Mouse (Mus musculus) heart, embryonic 14.5 days (tissue): ENCODE results near the gene Ppp6r2. TPM values are rescaled to one million over a fixed set of nuclear protein-coding genes. Genes with fewer than 3 reads are reported as not detected.

Experiments
- ATAC-seq: fragments of 200-750 bp; cut with Nextera tagmentation; 2 replicates; pipeline ENCODE4 v1.8.0; 2017; ENCODE audit warnings: low read depth, moderate TSS enrichment; ENCODE audit not compliant: insufficient number of reproducible peaks, insufficient read depth, low FRiP score
- H3K27ac ChIP-seq, 2 experiments: fragments of 200-500 bp in 1 of 2; fragments of 300-500 bp in 1 of 2; sonication (generic) in 1 of 2; replicated peaks in 1 of 2; 2 replicates each; pipeline ENCODE4 v1.5.1; 2012 to 2014; ENCODE audit warnings: low read depth in 2 of 2, low read length in 2 of 2, control low read depth in 1 of 2, mild to moderate bottlenecking in 1 of 2, mixed read lengths in 1 of 2; ENCODE audit not compliant: control insufficient read depth in 1 of 2, insufficient read depth in 1 of 2
- H3K27me3 ChIP-seq: fragments of 300-500 bp; sonication (generic); 2 replicates; pipeline ENCODE4 v1.6.1; 2014; ENCODE audit warnings: mild to moderate bottlenecking, low read length, control low read depth; ENCODE audit not compliant: control insufficient read depth, insufficient read depth
- H3K36me3 ChIP-seq: fragments of 300-500 bp; sonication (generic); 2 replicates; pipeline ENCODE4 v1.6.1; 2014; ENCODE audit warnings: mild to moderate bottlenecking, control low read depth, low read length, mixed read lengths; ENCODE audit not compliant: control insufficient read depth, insufficient read depth
- H3K4me1 ChIP-seq, 2 experiments: fragments of 200-500 bp in 1 of 2; fragments of 300-500 bp in 1 of 2; sonication (generic) in 1 of 2; 2 replicates each; pipeline ENCODE4 v1.6.1; 2012 to 2014; ENCODE audit warnings: low read length in 2 of 2, control low read depth in 1 of 2, mixed read lengths in 1 of 2; ENCODE audit not compliant: control insufficient read depth in 2 of 2, insufficient read depth in 2 of 2
- H3K4me2 ChIP-seq: fragments of 300-500 bp; sonication (generic); 2 replicates; pipeline ENCODE4 v1.6.1; 2014; ENCODE audit warnings: mild to moderate bottlenecking, low read length
- H3K4me3 ChIP-seq, 2 experiments: fragments of 200-500 bp in 1 of 2; fragments of 300-500 bp in 1 of 2; sonication (generic) in 1 of 2; 2 replicates each; pipeline ENCODE4 v1.5.1; 2012 to 2014; ENCODE audit warnings: low read length in 2 of 2, mild to moderate bottlenecking in 2 of 2, control low read depth in 1 of 2, low read depth in 1 of 2, moderate library complexity in 1 of 2; ENCODE audit not compliant: control insufficient read depth in 1 of 2, insufficient read depth in 1 of 2
- H3K9ac ChIP-seq: fragments of 300-500 bp; sonication (generic); 2 replicates; pipeline ENCODE4 v1.6.1; 2014; ENCODE audit warnings: mild to moderate bottlenecking, low read length
- H3K9me3 ChIP-seq: fragments of 300-500 bp; sonication (generic); 2 replicates; pipeline ENCODE4 v1.6.1; 2016; ENCODE audit warnings: low read length, control low read depth; ENCODE audit not compliant: control insufficient read depth
- WGBS: fragments of 180-500 bp; shearing (Covaris S2); extraction: QIAGEN DNeasy Blood & Tissue Kit; methylation state at CpG from one replicate; pipeline ENCODE4 v1.1.7; 2014; 5-methylcytosine and 5-hydroxymethylcytosine counted together
- polyA plus RNA-seq: library from polyadenylated mRNA; unstranded; fragments of >200 nt; fragmentation: Nextera tagmentation; extraction: Ambion mirVana; gene quantifications from 2 replicates; pipeline ENCODE4 v1.2.1, GENCODE M21; 2014

Gene Ppp6r2
- polyA plus RNA-seq, 1 experiment from 2014 or later, result 22.9 TPM

GRCm38 (mm10) chr15:89288227-89288767 is 76.9 kb downstream of the Ppp6r2 start:
- H3K36me3 ChIP-seq, result peaks cover 83% of the 10 kb centered on the region
- no peaks in the 10 kb centered on the region for H3K9me3 ChIP-seq
- no peak overlapping the region for H3K4me3 ChIP-seq
- H3K27me3 ChIP-seq, result no peaks in the 10 kb centered on the region
- H3K4me2 ChIP-seq, result no peak overlapping the region
- 87% methylated on average over 23 of the region's 23 CpGs for WGBS
- H3K9ac ChIP-seq, result no peak overlapping the region
- H3K27ac ChIP-seq, result no peak overlapping the region; a peak in 1 of 4 replicates
- peaks cover 0 to 2% of the 10 kb centered on the region in 2 experiments; a peak in 1 of 4 replicates for H3K4me1 ChIP-seq
- ATAC-seq, result no peak

- ATAC-seq, result no peak
- 92% methylated on average over 11 of the region's 11 CpGs for WGBS
- H3K4me2 ChIP-seq, result no peak overlapping the region
- H3K9ac ChIP-seq, result no peak overlapping the region
- H3K9me3 ChIP-seq, result no peaks in the 10 kb centered on the region
- 0 out of 4 replicates have a peak, but pooled peaks cover 0 to 2% of the 10 kb centered on the region in 2 experiments for H3K4me1 ChIP-seq
- no peak overlapping the region for H3K27ac ChIP-seq
- peaks cover 83% of the 10 kb centered on the region for H3K36me3 ChIP-seq
- H3K27me3 ChIP-seq, result no peaks in the 10 kb centered on the region
- no peak overlapping the region for H3K4me3 ChIP-seq
Measured at GRCm38 (mm10) chr15:89289455-89289854, 78.1 kb downstream of the Ppp6r2 start.

- no peak for ATAC-seq
- Histone ChIP-seq H3K4me2 (no peak overlapping the region), H3K27me3 (no peaks in the 10 kb centered on the region), H3K27ac (no peak overlapping the region), H3K9ac (no peak overlapping the region), H3K4me1 (peaks cover 3 to 4% of the 10 kb centered on the region in 2 experiments; a peak in 1 of 4 replicates), H3K36me3 (peaks cover 97% of the 10 kb centered on the region), H3K9me3 (no peaks in the 10 kb centered on the region), H3K4me3 (no peak overlapping the region)
- WGBS, result 74% methylated on average over 3 of the region's 3 CpGs
Measured at GRCm38 (mm10) chr15:89291521-89291920, 80.2 kb downstream of the Ppp6r2 start.

- H3K9ac ChIP-seq, result no peak overlapping the region
- ATAC-seq, result no peak
- no peak overlapping the region for H3K4me2 ChIP-seq
- WGBS, result 63% methylated on average over 2 of the region's 2 CpGs
- peaks cover 2 to 6% of the 10 kb centered on the region in 2 experiments; a peak in 2 of 4 replicates for H3K4me1 ChIP-seq
- H3K9me3 ChIP-seq, result no peaks in the 10 kb centered on the region
- no peaks in the 10 kb centered on the region for H3K27me3 ChIP-seq
- peaks cover 89% of the 10 kb centered on the region for H3K36me3 ChIP-seq
- H3K27ac ChIP-seq, result no peak overlapping the region
- no peak overlapping the region for H3K4me3 ChIP-seq
Measured at GRCm38 (mm10) chr15:89292795-89293194, 81.4 kb downstream of the Ppp6r2 start.

GRCm38 (mm10) chr15:89293778-89294177 is 82.4 kb downstream of the Ppp6r2 start:
- H3K4me3 ChIP-seq, result no peak overlapping the region
- no peak overlapping the region for H3K9ac ChIP-seq
- no peak overlapping the region for H3K27ac ChIP-seq
- H3K36me3 ChIP-seq, result peaks cover 85% of the 10 kb centered on the region
- H3K9me3 ChIP-seq, result no peaks in the 10 kb centered on the region
- no peak overlapping the region for H3K4me2 ChIP-seq
- H3K4me1 ChIP-seq, result peaks cover 2 to 6% of the 10 kb centered on the region in 2 experiments; a peak in 2 of 4 replicates
- 95% methylated on average over 10 of the region's 10 CpGs for WGBS
- no peak for ATAC-seq
- H3K27me3 ChIP-seq, result no peaks in the 10 kb centered on the region

GRCm38 (mm10) chr15:89295580-89296165 is 84.3 kb downstream of the Ppp6r2 start:
- Histone ChIP-seq H3K36me3 (peaks cover 83% of the 10 kb centered on the region), H3K9me3 (no peaks in the 10 kb centered on the region), H3K9ac (no peak overlapping the region), H3K27me3 (no peaks in the 10 kb centered on the region), H3K4me1 (peaks cover 2 to 6% of the 10 kb centered on the region in 2 experiments; a peak in 2 of 4 replicates), H3K4me2 (no peak overlapping the region), H3K27ac (no peak overlapping the region), H3K4me3 (no peak overlapping the region)
- ATAC-seq, result no peak
- WGBS, result 90% methylated on average over 8 of the region's 8 CpGs

- H3K4me2 ChIP-seq, result no peak overlapping the region
- peaks cover 2 to 6% of the 10 kb centered on the region in 2 experiments; a peak in 2 of 4 replicates for H3K4me1 ChIP-seq
- no peaks in the 10 kb centered on the region for H3K27me3 ChIP-seq
- H3K4me3 ChIP-seq, result no peak overlapping the region
- no peak overlapping the region for H3K9ac ChIP-seq
- 20% methylated on average over 1 of the region's 1 CpGs for WGBS
- H3K36me3 ChIP-seq, result peaks cover 85% of the 10 kb centered on the region
- H3K9me3 ChIP-seq, result no peaks in the 10 kb centered on the region
- no peak for ATAC-seq
- no peak overlapping the region for H3K27ac ChIP-seq
Measured at GRCm38 (mm10) chr15:89296465-89296864, 85.1 kb downstream of the Ppp6r2 start.
